Mouse (Mus musculus) cortical plate, adult 2 months (tissue): Measurements from ENCODE around the gene Fam213b.

ENCODE experiments used
- CTCF ChIP-seq: fragments of 200-500 bp; IDR thresholded peaks from 2 replicates; pipeline ENCODE4 v1.5.1; 2011; ENCODE audit warnings: mild to moderate bottlenecking, control low read depth, low read length; ENCODE audit not compliant: insufficient read depth; ENCODE audit errors: extremely low read depth
- POLR2A ChIP-seq: fragments of 200-500 bp; IDR thresholded peaks from 2 replicates; pipeline ENCODE4 v1.6.1; 2011; ENCODE audit warnings: mild to moderate bottlenecking, low read length, control low read depth; ENCODE audit not compliant: insufficient read depth; ENCODE audit errors: extremely low read depth

DNA sequence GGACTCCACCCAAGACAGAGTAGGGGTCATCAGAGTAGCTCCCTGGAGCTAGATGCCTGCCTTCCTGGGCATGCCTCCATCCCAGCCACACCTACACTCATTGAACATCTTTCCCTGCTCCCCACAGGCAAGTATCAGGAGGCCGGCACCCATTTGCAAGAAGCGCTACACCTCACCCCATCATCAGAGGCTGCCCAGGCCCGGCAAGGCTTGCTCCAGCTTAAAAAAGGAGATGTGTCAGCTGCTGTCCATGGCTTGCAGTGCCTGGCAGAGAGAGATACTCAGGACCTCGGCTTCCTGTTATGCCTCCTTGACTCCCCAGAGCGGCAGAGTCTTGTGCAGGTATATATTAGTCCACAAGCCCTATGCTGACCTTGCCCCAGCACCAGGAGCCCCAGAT, 37.0 kb downstream of the Fam213b start:
- no peak for TF ChIP-seq CTCF
- TF ChIP-seq POLR2A, result no peak
